ENCODE assay signal across 15 mouse cellular contexts in the genomic region with DNA sequence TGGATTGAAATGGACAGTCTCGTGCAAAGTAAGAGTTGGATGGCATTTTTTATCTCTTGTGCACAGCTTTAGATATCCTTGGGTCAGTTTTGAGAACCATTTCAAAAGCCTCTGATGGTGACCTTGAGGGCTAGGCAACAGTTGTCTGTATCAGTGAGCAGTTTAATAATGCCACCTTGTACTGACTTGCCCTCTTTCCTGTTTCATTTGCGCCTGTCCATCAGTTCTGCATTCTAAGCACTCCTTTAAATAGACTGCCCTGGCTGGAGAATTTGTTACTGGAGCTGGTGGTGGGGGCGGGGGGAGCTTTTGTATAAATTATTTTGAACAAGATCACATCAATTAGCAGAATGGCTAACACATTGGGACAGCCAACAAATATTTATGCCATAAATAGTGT.
"Had no signal": no experiment of that assay in that cellular context is flagged by ENCODE, and none has a peak within 500 bp of the region (broad histone marks: within the 10 kb centered on the region; RNA-seq: fewer than 3 reads in every experiment).

No protein-coding gene starts in this region.

- H3K36me3 ChIP-seq: kidney, embryonic 15.5 days; limb, embryonic 12.5 days; limb, embryonic 15.5 days; midbrain, embryonic 12.5 days; midbrain, embryonic 15.5 days; neural tube, embryonic 13.5 days had no signal

- H3K4me3 ChIP-seq: kidney, embryonic 15.5 days; limb, embryonic 12.5 days; limb, embryonic 15.5 days; midbrain, embryonic 12.5 days; midbrain, embryonic 15.5 days; neural tube, embryonic 13.5 days had no signal

- H3K4me2 ChIP-seq: kidney, embryonic 15.5 days; limb, embryonic 12.5 days; limb, embryonic 15.5 days; liver, embryonic 11.5 days; lung, embryonic 14.5 days; midbrain, embryonic 12.5 days; midbrain, embryonic 15.5 days; neural tube, embryonic 13.5 days had no signal

- H3K27me3 ChIP-seq: kidney, embryonic 15.5 days; limb, embryonic 12.5 days; limb, embryonic 15.5 days; midbrain, embryonic 12.5 days; midbrain, embryonic 15.5 days; neural tube, embryonic 13.5 days had no signal

- DNase-seq: kidney, postnatal 10 days; kidney, postnatal 4 days; left cerebral cortex, postnatal 4 days; liver, postnatal 0 days; thymus, adult 2 months; thymus, postnatal 14 days; thymus, postnatal 4 days had no signal
